8 mouse cellular contexts compared by ENCODE assay signal in the genomic region with DNA sequence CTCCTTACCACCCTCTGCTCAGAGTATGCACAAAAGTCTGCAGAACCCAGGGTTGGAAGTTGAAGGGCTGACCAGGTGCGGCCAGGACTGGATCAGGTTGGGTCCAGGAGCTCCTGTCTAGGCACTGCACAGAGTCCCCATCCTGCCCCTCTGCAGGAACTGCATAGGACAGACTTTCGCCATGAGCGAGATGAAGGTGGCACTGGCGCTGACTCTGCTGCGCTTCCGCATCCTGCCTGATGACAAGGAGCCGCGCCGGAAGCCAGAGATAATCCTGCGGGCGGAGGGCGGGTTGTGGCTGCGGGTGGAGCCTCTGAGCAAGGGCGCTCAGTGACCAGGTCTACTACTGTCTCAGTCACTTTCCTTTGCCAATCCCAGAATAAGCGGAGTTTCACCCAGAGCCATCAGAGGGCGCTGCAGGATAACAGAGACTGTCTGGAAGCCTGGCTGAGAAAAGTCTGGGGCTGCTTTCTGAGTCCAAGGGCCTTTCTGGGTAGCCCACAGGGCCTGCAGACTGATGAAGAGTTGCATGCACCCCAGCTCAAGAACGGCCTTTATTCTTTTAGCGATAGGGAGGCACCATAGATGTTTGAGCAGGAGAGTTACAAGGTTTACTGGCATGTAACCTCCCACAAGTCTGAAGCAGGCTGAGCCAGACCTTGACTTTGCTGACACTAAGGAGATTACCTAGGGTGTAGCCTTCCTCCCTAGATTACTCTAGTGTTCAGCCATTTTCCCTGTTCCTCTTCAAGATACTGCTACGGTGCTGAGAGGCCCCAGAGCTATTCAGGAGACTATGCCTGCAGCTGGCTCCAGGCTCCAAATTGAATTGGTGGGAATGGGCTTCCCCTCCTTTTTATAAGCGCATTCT. TPM values are rescaled to one million over a fixed set of nuclear protein-coding genes. Genes with fewer than 3 reads are reported as not detected.
DNase-seq lines count a peak whose midpoint lies in the region; ATAC-seq lines count a peak whose summit lies in the region.

No protein-coding gene starts in this region.

- peak; percentile 92 for DNase-seq in heart, adult 11 months
- DNase-seq in heart, postnatal 25 days (ENCODE audit: low spot score), result no peak
- peak; percentile 95 for DNase-seq in embryo, embryonic 10.5 days (ENCODE audit: low spot score)
- peak; percentile 40 to 43 for DNase-seq in gastrocnemius, postnatal 36 days
- DNase-seq in left cerebral cortex, postnatal 14 days (ENCODE audit: low spot score in 2 of 2), result peak; percentile 88 to 94
- peak; percentile 72 to 78 for DNase-seq in right cerebral cortex, postnatal 36 days (ENCODE audit: low spot score in 2 of 2)

- no peaks in the 10 kb centered on the region for H3K27me3 ChIP-seq in intestine, embryonic 16.5 days (replicated peaks; ENCODE audit: control insufficient read depth, insufficient read depth, low read length)

- no peak overlapping the region; the same call in 1 of the 2 replicates for H3K27ac ChIP-seq in intestine, embryonic 16.5 days (ENCODE audit: low read length)

- peak; percentile 98 for ATAC-seq in intestine, embryonic 16.5 days
- ATAC-seq in megakaryocyte-erythroid progenitor cell, adult 5-6 weeks (replicated peaks; ENCODE audit: low FRiP score, low TSS enrichment, poor library complexity, severe bottlenecking), result peak; percentile 100

- H3K4me2 ChIP-seq in intestine, embryonic 16.5 days (ENCODE audit: low read depth, low read length), result peak overlapping the region; percentile 52

- H3K4me3 ChIP-seq in intestine, embryonic 16.5 days (ENCODE audit: low read length), result peak overlapping the region; percentile 36

- H3K9ac ChIP-seq in intestine, embryonic 16.5 days (ENCODE audit: low read depth, low read length), result peak overlapping the region; percentile 54; the same call in 1 of the 2 replicates

- 13% methylated on average over 20 of the region's 20 CpGs for WGBS in intestine, embryonic 16.5 days

- H3K4me1 ChIP-seq in intestine, embryonic 16.5 days (ENCODE audit: control insufficient read depth, insufficient read depth, low read length), result no peaks in the 10 kb centered on the region

- no peaks in the 10 kb centered on the region for H3K36me3 ChIP-seq in intestine, embryonic 16.5 days (ENCODE audit: control insufficient read depth, insufficient read depth, low read length)

- H3K9me3 ChIP-seq in intestine, embryonic 16.5 days (ENCODE audit: control insufficient read depth, low read length), result no peaks in the 10 kb centered on the region

- intact Hi-C loops in heart, postnatal 25 days (cut with DNase I), result loop anchor here (1.0 kb wide), 1 partner anchor 129 kb away; no protein-coding TSS in a partner anchor
- intact Hi-C loops in gastrocnemius, postnatal 36 days (cut with DNase I), result loop anchor here (5.0 kb wide), 1 partner anchor 131 kb away; no protein-coding TSS in a partner anchor
- intact Hi-C loops in left cerebral cortex, postnatal 14 days (cut with DNase I), result loop anchor here (2.0 kb wide), 1 partner anchor 130 kb away; no protein-coding TSS in a partner anchor

RNA-seq across cellular contexts. Expression of gene Cyp4f16, which starts 14.8 kb away (rescaled TPM):
- total RNA-seq in heart, postnatal 25 days (2021), result 1 to 10 TPM; 6.3 to 6.4 TPM
- total RNA-seq in gastrocnemius, postnatal 36 days (2021), result 1 to 10 TPM in 1 of 2 experiments, under 1 TPM in 1; 0.96 to 1.6 TPM
- polyA plus RNA-seq in intestine, embryonic 16.5 days (2015; fragmentation: Nextera tagmentation; extraction: Ambion mirVana), result 58.5 and 70.7 TPM in 2 replicates
- 1 to 10 TPM; 5.8 to 5.9 TPM for total RNA-seq in left cerebral cortex, postnatal 14 days (2021)
- 6.2 and 9.2 TPM in 2 replicates for total RNA-seq in megakaryocyte-erythroid progenitor cell, adult 5-6 weeks (2014; fragmentation: Nextera tagmentation)
- total RNA-seq in megakaryocyte-erythroid progenitor cell, adult 5-6 weeks (2017), result 3.4 and 10.3 TPM in 2 replicates

RNA-seq across cellular contexts. Expression of gene Cyp4f17, which starts 45.3 kb away (rescaled TPM):
- 1 to 10 TPM; 5.4 to 7.4 TPM for total RNA-seq in heart, postnatal 25 days (2021)
- 1 to 10 TPM; 1.5 to 3.0 TPM for total RNA-seq in gastrocnemius, postnatal 36 days (2021)
- polyA plus RNA-seq in intestine, embryonic 16.5 days (2015; fragmentation: Nextera tagmentation; extraction: Ambion mirVana), result 4.6 TPM in 2 replicates
- 1 to 10 TPM; 3.7 to 3.8 TPM for total RNA-seq in left cerebral cortex, postnatal 14 days (2021)
- 3.1 TPM in 1 of 2 replicates, not detected in the other for total RNA-seq in megakaryocyte-erythroid progenitor cell, adult 5-6 weeks (2014; fragmentation: Nextera tagmentation)
- total RNA-seq in megakaryocyte-erythroid progenitor cell, adult 5-6 weeks (2017), result not detected in 2 replicates
